Comparison of ENCODE assay signal across 10 mouse cellular contexts in the genomic region with DNA sequence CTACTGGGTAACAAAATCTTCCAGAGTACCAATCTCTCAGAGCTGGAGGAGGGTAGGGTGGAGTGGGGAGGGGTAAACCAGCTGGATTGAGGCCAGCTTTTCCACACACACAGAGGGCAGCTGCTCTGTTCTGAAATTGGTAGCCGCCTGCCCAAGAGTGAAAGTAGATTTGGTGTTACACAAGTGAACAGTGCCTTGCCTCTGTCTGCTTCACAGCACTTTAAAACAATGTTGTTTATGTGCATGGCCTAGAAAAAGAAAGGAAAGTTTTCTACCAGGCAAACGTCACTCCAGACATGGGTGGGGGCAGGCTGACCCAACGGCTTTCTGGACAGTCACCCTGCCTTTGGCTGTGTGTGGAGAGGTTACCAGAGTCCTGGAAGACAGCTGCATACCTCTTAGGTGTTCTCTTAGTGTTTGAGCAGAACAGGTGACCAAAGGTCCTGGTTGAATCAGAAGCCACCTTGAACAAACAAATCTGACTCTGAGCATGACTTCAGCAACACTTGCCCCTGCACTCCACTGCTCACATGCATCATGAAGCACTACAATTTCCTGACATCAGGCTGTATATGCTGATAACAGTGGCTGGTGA. TPM values are rescaled to one million over a fixed set of nuclear protein-coding genes. Genes with fewer than 3 reads are reported as not detected.
DNase-seq lines count a peak whose midpoint lies in the region; ATAC-seq and TF ChIP-seq lines count a peak whose summit lies in the region.
"Had no signal": no experiment of that assay in that cellular context is flagged by ENCODE, and none has a peak within 500 bp of the region (broad histone marks: within the 10 kb centered on the region; RNA-seq: fewer than 3 reads in every experiment).

No protein-coding gene starts in this region.

- no peak overlapping the region for H3K9ac ChIP-seq in forebrain, embryonic 12.5 days
- H3K9ac ChIP-seq in forebrain, embryonic 11.5 days (ENCODE audit: low read length): no peak overlapping the region
- no peak overlapping the region for H3K9ac ChIP-seq in limb, embryonic 15.5 days
- H3K9ac ChIP-seq: liver, embryonic 15.5 days had no signal

- ATAC-seq in forebrain, embryonic 12.5 days (ENCODE audit: low FRiP score): peak; percentile 41; the same call in 1 of the 2 replicates
- ATAC-seq in forebrain, embryonic 11.5 days (replicated peaks; ENCODE audit: low FRiP score): no peak
- ATAC-seq in granulocyte monocyte progenitor cell, adult 5-6 weeks (replicated peaks; ENCODE audit: poor library complexity, severe bottlenecking): peak; percentile 42
- no peak for ATAC-seq in limb, embryonic 15.5 days (ENCODE audit: insufficient number of reproducible peaks, low FRiP score, low TSS enrichment, low read depth)

- DNase-seq in forebrain, embryonic 11.5 days (ENCODE audit: low spot score): no peak
- DNase-seq in urinary bladder, postnatal 4 days (ENCODE audit: low spot score in 2 of 2): no peak
- DNase-seq in layer of hippocampus, postnatal 10 days (ENCODE audit: low spot score in 2 of 2): no peak
- no peak for DNase-seq in left cerebral cortex, adult 9 months (ENCODE audit: low spot score in 2 of 2)
- DNase-seq: gastrocnemius, postnatal 10 days had no signal

- TF ChIP-seq CTCF in C2C12 (IDR thresholded peaks at IDR 0.05; ENCODE audit: control insufficient read depth, insufficient read depth, insufficient read length): no peak

- H3K9me3 ChIP-seq in forebrain, embryonic 12.5 days: no peaks in the 10 kb centered on the region
- H3K9me3 ChIP-seq in forebrain, embryonic 11.5 days (ENCODE audit: control insufficient read depth, low read length): no peaks in the 10 kb centered on the region
- no peaks in the 10 kb centered on the region for H3K9me3 ChIP-seq in limb, embryonic 15.5 days
- H3K9me3 ChIP-seq: liver, embryonic 15.5 days had no signal

- H3ac ChIP-seq in C2C12 (ENCODE audit: control insufficient read depth, insufficient read length, low read depth): no peak overlapping the region

- no peaks in the 10 kb centered on the region for H3K36me3 ChIP-seq in forebrain, embryonic 12.5 days (replicated peaks)
- no peaks in the 10 kb centered on the region for H3K36me3 ChIP-seq in forebrain, embryonic 11.5 days (ENCODE audit: control insufficient read depth, insufficient read depth, low read length)
- H3K36me3 ChIP-seq in C2C12 (ENCODE audit: control insufficient read depth, insufficient read depth): no peaks in the 10 kb centered on the region
- no peaks in the 10 kb centered on the region for H3K36me3 ChIP-seq in limb, embryonic 15.5 days
- H3K36me3 ChIP-seq: liver, embryonic 15.5 days had no signal

- no peak overlapping the region for H3K27ac ChIP-seq in forebrain, embryonic 12.5 days
- no peak overlapping the region for H3K27ac ChIP-seq in forebrain, embryonic 11.5 days (ENCODE audit: low read depth, low read length)
- peak overlapping the region; percentile 40; the same call in 1 of the 2 replicates for H3K27ac ChIP-seq in limb, embryonic 15.5 days
- H3K27ac ChIP-seq: liver, embryonic 15.5 days had no signal

- no peaks in the 10 kb centered on the region; the same call in 1 of the 2 replicates for H3K4me1 ChIP-seq in forebrain, embryonic 12.5 days
- H3K4me1 ChIP-seq in forebrain, embryonic 11.5 days (replicated peaks; ENCODE audit: control insufficient read depth, insufficient read depth, low read length): no peaks in the 10 kb centered on the region
- H3K4me1 ChIP-seq in limb, embryonic 15.5 days: peaks cover 24% of the 10 kb centered on the region
- H3K4me1 ChIP-seq: liver, embryonic 15.5 days had no signal

- 65% methylated on average over 3 of the region's 3 CpGs for WGBS in forebrain, embryonic 12.5 days
- WGBS in forebrain, embryonic 11.5 days: 72% methylated on average over 3 of the region's 3 CpGs
- 39% methylated on average over 3 of the region's 3 CpGs for WGBS in limb, embryonic 15.5 days

- peaks cover 5% of the 10 kb centered on the region for H3K79me2 ChIP-seq in C2C12 (ENCODE audit: control insufficient read depth, insufficient read depth)

- H3K4me3 ChIP-seq in forebrain, embryonic 12.5 days (replicated peaks): no peak overlapping the region
- no peak overlapping the region for H3K4me3 ChIP-seq in forebrain, embryonic 11.5 days (ENCODE audit: low read depth, low read length)
- no peak overlapping the region for H3K4me3 ChIP-seq in C2C12 (ENCODE audit: insufficient read depth, poor library complexity, severe bottlenecking)
- H3K4me3 ChIP-seq in limb, embryonic 15.5 days: no peak overlapping the region
- H3K4me3 ChIP-seq: liver, embryonic 15.5 days had no signal

- H3K27me3 ChIP-seq in forebrain, embryonic 12.5 days: no peaks in the 10 kb centered on the region
- no peaks in the 10 kb centered on the region for H3K27me3 ChIP-seq in forebrain, embryonic 11.5 days (ENCODE audit: control insufficient read depth, insufficient read depth, low read length)
- H3K27me3 ChIP-seq in C2C12 (ENCODE audit: control insufficient read depth, insufficient read depth, insufficient read length): no peaks in the 10 kb centered on the region
- no peaks in the 10 kb centered on the region for H3K27me3 ChIP-seq in limb, embryonic 15.5 days
- H3K27me3 ChIP-seq: liver, embryonic 15.5 days had no signal

- H3K79me3 ChIP-seq in C2C12 (ENCODE audit: low read depth): peaks cover under 1% of the 10 kb centered on the region

- H3K4me2 ChIP-seq in forebrain, embryonic 12.5 days: no peak overlapping the region
- no peak overlapping the region for H3K4me2 ChIP-seq in forebrain, embryonic 11.5 days (ENCODE audit: low read depth, low read length, severe bottlenecking)
- no peak overlapping the region for H3K4me2 ChIP-seq in limb, embryonic 15.5 days
- H3K4me2 ChIP-seq: liver, embryonic 15.5 days had no signal

TF ChIP-seq in C2C12, 6 proteins besides CTCF, POLR2A, EP300 and RAD21:
- TF ChIP-seq CEBPB (IDR thresholded peaks at IDR 0.05; ENCODE audit: low read depth): no peak
- TF ChIP-seq MYOD1 (IDR thresholded peaks at IDR 0.05; ENCODE audit: control insufficient read depth, insufficient read length, low read depth): peak; percentile 39
- no peak for TF ChIP-seq MAX (IDR thresholded peaks at IDR 0.05)
- no peak for TF ChIP-seq USF1 (IDR thresholded peaks at IDR 0.05; ENCODE audit: low read depth)

RNA-seq across cellular contexts. Expression of gene Egfr, which starts 17.8 kb away (rescaled TPM):
- 3.5 and 4.7 TPM in 2 replicates for polyA plus RNA-seq in forebrain, embryonic 12.5 days (2016; fragmentation: Nextera tagmentation; extraction: Ambion mirVana)
- polyA plus RNA-seq in forebrain, embryonic 11.5 days (2014; fragmentation: Nextera tagmentation; extraction: Ambion mirVana): 3.6 and 4.3 TPM in 2 replicates
- 3.8 TPM for polyA plus RNA-seq in C2C12 (2012; fragmentation: generic; extraction: Trizol)
- not detected in 2 replicates for total RNA-seq in granulocyte monocyte progenitor cell, adult 5-6 weeks (2014; fragmentation: Nextera tagmentation)
- total RNA-seq in granulocyte monocyte progenitor cell, adult 5-6 weeks (2017): 0.09 TPM in 1 of 2 replicates, not detected in the other
- polyA plus RNA-seq in limb, embryonic 15.5 days (2015; fragmentation: Nextera tagmentation; extraction: Ambion mirVana): 28.7 and 28.9 TPM in 2 replicates
- 10 to 100 TPM; 19.6 to 22.5 TPM for total RNA-seq in layer of hippocampus, postnatal 10 days (2021)

Comparison
In these comparisons a context has a peak if more than half of its experiments do, and no peak if none do; other contexts are left out.
1. ATAC-seq: peak in forebrain, embryonic 12.5 days (single experiment) and granulocyte monocyte progenitor cell, adult 5-6 weeks (single experiment); none in forebrain, embryonic 11.5 days (single experiment) and limb, embryonic 15.5 days (single experiment).